Mouse (Mus musculus): Measurements from ENCODE around the gene Copz1.
"Not testable (repeated sequence)": the region's sequence is repeated elsewhere in the genome, so short reads cannot be mapped to it uniquely, and the experiment has no call there.

Gene Copz1

DNA sequence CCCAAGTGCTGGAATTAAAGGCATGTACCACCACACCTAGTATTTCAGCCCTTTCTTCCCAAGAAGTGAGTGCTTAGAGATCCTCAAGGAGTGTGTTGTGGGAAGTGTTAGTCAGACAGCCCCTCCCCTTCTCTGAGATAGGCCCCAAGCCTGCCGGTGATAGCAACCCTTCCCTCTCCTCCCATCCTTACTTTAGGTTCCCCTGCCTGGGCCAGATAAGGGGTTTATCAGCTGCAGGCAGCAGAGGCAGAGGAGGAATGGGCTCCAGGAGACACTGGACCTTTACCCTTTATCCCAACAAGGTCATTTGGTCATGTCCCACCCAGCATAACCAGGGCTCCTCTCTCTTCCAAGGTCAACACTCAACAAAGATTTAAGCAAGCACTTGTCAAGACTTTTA is 20.9 kb upstream of the Copz1 start:
- in situ Hi-C loops (cut with MboI), result no loop called here

- in situ Hi-C loops (cut with MboI), result no loop called here
Measured at GRCm38 (mm10) chr15:103252660-103253059, 19.9 kb upstream of the Copz1 start.

GRCm38 (mm10) chr15:103253352-103253751 is 19.2 kb upstream of the Copz1 start:
- in situ Hi-C loops (cut with MboI), result no loop called here

- in situ Hi-C loops (cut with MboI), result no loop called here
Measured at GRCm38 (mm10) chr15:103255169-103255568, 17.3 kb upstream of the Copz1 start.

DNA sequence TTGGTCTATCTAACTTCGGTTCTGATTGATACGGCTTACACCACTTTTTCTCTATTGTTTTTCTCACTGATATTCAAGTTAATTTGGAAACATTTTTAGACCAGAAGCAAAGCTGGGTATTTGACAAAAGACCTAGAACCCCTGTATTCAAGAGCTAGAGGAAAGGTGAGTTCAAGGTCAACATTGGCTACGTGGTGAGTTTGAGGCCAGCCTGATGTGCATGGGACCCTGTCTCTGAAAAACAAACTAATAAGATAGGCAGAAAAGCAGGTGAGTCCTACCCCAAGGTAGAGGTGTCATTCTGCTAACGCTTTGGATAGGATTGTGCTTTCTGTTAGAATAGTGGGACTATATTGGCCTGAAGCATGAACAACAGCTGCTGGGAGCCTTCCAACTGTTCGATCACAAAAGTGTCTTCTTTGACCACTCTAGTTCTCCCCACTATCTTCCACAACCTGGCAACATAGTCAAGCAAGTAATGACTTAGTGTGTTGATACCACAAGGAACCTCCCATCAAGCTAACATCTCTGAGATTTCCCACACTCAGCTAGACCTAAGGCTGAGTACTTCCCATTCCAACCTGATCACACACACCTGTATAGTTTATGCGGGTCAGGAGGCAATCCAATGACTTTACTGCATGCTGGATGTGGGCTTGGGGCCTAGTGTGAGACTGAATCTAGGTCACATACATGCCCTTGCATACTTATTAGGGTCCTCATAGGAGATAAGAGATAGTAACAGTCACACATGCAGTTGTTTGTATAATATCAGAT is 16.1 kb upstream of the Copz1 start:
- in situ Hi-C loops (cut with MboI), result no loop called here

- in situ Hi-C loops (cut with MboI), result no loop called here
Measured at GRCm38 (mm10) chr15:103257790-103258728, 14.5 kb upstream of the Copz1 start, which contains the start of gene Nfe2. Gene Nfe2 (minus strand): TSS chr15:103258403.

DNA sequence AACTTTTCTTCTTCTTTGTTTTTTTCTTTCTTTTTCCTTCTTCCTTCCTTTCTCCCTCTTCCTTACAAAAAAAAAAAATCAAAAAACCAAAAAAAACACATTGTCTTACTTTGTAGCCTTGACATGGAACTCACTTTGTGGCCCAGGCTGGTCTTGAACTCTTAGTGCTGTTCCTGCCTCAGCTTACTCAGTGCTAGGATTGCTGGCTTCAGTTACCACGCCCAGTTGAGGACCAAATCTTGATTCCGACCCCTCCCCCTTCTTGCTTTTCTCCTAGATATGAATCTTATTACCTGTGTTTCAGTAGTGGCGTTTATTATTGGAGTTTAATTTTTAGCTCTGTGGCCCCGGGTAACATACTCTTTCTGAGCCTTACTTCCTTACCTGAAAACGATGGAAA is 13.4 kb upstream of the Copz1 start:
- in situ Hi-C loops (cut with MboI), result no loop called here

DNA sequence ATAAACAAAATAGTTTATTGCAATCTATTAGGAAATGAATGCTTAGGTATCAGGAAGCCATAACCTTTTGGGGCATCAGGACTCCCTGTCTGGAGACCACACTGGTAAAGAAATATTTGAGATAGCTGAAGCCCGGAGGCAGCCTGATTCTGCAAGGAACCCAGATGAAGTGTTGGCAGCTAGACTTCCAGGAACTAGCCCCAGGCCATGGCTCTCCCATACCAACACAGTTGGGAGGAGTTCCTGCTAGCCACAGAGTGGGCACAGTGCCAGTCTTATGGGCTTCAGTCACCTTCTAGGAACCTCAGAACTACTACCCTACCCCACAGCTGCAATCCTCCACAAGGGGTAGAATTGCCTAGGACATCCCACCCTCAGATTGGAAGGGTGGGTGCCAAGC is 12.5 kb upstream of the Copz1 start:
- in situ Hi-C loops (cut with MboI), result no loop called here

GRCm38 (mm10) chr15:103264794-103265193 is 7.7 kb upstream of the Copz1 start:
- in situ Hi-C loops (cut with MboI), result no loop called here

DNA sequence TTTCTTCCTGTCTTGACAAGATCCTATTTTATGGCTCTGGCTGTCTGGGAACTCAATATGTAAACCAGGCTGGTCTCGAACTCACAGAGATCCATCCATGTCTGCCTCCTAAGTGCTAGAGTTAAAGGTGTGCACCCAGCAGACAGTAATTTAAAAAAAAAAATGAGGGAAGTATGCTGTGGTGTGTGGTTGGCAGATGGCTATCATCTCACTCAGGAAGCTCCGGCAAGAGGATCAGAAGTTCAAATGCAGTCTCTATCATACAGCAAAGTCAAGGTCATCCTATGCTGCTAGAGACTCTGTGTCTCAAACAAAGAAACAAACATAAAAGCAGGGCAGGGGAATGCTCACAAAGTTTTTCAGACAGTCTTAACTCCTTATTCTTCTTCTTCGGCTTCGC is 3.6 kb upstream of the Copz1 start:
- in situ Hi-C loops (cut with MboI), result no loop called here

- in situ Hi-C loops (cut with MboI), result not testable (repeated sequence)
Measured at GRCm38 (mm10) chr15:103275943-103276342, 3.4 kb downstream of the Copz1 start.

- in situ Hi-C loops (cut with MboI), result no loop called here
Measured at GRCm38 (mm10) chr15:103277949-103278348, 5.4 kb downstream of the Copz1 start.

DNA sequence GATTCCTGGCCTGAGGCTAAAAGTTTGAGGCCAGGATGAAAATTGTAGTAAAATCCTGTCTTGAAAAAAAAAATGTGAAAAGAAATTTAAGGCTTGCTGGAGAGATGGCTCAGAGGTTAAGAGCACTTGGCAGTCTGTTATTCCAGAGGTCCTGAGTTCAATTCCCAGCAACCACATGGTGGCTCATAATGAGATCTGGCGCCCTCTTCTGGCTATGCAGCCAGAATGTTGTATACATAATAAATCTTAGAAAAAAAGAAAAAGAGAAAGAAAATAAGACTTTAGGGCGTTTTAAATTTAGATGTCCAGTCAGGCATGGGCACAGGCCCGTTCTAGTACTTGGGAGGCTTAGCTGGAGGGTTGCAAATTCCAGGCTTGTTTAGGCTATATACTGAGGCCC is 7.2 kb downstream of the Copz1 start:
- in situ Hi-C loops (cut with MboI), result no loop called here

DNA sequence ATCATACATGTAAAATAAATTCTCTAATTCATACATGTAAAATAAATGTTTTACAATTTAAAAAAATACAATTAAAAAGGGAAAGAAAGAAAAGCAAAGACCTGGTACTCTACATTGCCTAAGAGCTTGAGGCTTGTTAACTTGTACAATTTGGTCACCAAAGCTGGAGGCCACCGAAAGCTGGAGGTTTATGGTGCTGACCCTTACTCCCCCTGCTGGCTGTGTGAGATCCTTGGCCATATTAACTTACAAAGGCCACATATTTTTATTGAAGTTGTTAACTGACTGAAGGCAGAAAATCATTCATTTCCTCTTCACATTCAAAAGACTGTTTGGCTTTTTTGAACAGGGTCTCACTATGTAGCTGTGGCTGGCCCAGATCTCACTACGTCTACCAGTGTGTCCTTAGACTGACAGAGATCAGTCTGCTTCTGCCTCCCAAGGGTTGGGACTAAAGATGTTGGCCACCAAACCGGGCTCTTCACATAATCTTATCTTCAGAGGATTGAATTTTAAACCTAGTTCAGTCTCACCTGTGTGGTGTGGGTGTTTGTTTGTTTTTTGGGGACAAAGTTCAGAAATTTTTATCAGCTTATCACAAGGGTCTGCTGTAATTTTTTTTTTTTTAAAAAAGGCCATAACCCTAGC is 8.4 kb downstream of the Copz1 start:
- in situ Hi-C loops (cut with MboI), result no loop called here

DNA sequence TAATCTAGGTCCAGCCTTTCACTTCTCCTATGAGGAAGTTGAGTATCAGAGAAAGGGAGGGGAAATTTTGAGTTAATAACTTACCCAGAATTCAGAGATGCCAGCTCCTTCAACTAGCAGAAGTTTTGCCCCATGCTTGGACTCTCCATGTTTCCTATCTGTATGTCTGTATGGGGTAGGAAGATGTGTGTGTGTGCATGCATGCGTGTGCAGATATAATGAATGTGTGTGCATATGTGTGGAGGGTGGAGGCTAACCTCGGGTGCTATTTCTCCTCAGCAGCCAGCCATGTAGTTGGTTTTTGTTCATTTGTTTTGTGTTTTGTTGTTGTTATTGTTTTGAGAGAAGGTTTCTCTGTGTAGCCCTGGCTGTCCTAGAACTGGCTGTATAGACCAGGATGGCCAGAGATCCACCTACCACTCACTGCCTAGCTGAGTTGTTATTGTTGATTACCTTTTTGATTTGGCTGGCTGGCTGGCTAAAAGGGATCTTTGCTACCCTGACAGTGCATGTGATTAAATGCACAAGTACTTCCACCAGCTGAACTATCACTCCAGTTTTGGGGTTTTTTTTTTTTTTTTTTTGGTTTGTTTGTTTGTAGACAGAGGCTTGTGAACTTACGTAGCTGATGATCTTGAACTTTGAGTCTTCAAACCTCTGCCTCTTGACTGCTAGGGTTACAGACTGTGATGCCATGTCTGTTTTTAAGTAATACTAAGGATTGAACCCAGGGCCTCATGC is 9.1 kb downstream of the Copz1 start:
- in situ Hi-C loops (cut with MboI), result no loop called here

GRCm38 (mm10) chr15:103284066-103284465 is 11.6 kb downstream of the Copz1 start:
- in situ Hi-C loops (cut with MboI), result no loop called here

- in situ Hi-C loops (cut with MboI), result no loop called here
Measured at GRCm38 (mm10) chr15:103284647-103285046, 12.1 kb downstream of the Copz1 start.

- in situ Hi-C loops (cut with MboI), result no loop called here
Measured at GRCm38 (mm10) chr15:103285778-103286417, 13.4 kb downstream of the Copz1 start.

DNA sequence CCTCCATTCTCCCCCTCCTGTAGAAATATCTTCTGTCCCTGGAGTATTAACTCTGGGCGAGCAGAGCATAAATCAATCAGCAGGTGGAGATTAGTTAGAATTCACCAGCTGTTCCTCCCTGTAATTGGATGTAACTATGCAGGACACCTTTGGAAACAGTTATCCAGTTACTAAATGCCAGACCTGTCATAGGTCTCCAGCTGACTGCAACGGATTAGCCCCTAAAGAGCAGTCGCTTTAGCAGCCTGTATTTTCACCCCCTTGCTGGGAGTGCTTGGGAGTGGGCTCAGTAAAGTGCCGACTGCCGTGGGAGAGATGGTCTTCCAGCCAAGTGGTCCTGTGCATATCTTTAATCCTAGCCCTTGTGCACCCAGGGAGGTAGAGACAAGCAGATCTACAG is 17.1 kb downstream of the Copz1 start:
- in situ Hi-C loops (cut with MboI), result no loop called here

GRCm38 (mm10) chr15:103290417-103290816 is 17.9 kb downstream of the Copz1 start:
- in situ Hi-C loops (cut with MboI), result no loop called here

DNA sequence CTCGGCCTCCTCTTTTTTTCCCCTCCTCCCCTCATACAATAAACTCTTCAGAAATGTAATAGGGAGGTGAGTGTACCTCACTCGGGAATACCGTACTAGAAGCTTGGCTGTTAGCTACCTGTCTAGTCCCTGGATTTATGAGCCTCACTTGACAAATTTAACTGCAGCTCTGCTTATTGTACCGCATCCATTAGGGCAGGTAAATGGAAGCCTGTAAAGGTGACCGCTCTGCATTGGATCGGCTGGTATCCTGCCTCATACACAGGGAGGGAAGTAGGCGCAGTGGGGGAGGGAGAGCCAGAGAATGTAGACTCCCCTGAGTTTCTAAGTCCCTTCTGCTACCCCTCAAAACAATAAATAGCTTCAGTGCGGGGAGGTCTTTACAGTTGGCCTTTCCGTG is 18.3 kb downstream of the Copz1 start:
- in situ Hi-C loops (cut with MboI), result no loop called here
